Mouse (Mus musculus): ENCODE data around the gene Magi3. TPM values are rescaled to one million over a fixed set of nuclear protein-coding genes. Genes with fewer than 3 reads are reported as not detected.

The Magi3 gene
- total and polyA plus RNA-seq, 3 experiments: 4.7 to 25.9 (median 17.9) TPM

GRCm38 (mm10) chr3:104026938-104027337 is 193.2 kb downstream of the Magi3 start:
- DNase-seq: no peak

- no peak for DNase-seq
Measured at GRCm38 (mm10) chr3:104020101-104020500, 200.1 kb downstream of the Magi3 start.

GRCm38 (mm10) chr3:104019453-104019852 is 200.7 kb downstream of the Magi3 start:
- no peak for DNase-seq

- no peak for DNase-seq
Measured at GRCm38 (mm10) chr3:104017931-104018330, 202.2 kb downstream of the Magi3 start.

- DNase-seq: no peak
Measured at GRCm38 (mm10) chr3:104011972-104012371, 208.2 kb downstream of the Magi3 start.

- DNase-seq: no peak
Measured at GRCm38 (mm10) chr3:104009924-104010662, 210.1 kb downstream of the Magi3 start.

GRCm38 (mm10) chr3:104007479-104007878 is 212.7 kb downstream of the Magi3 start:
- DNase-seq: peak; percentile 23

- DNase-seq: no peak
Measured at GRCm38 (mm10) chr3:104006896-104007466, 213.2 kb downstream of the Magi3 start.

- DNase-seq: no peak
Measured at GRCm38 (mm10) chr3:103998724-103999123, 221.4 kb downstream of the Magi3 start.

- DNase-seq: no peak
Measured at GRCm38 (mm10) chr3:103991271-103991670, 228.9 kb downstream of the Magi3 start.

GRCm38 (mm10) chr3:103989352-103989751 is 230.8 kb downstream of the Magi3 start:
- no peak for DNase-seq

- no peak for DNase-seq
Measured at GRCm38 (mm10) chr3:103987831-103988432, 232.2 kb downstream of the Magi3 start.

- no peak for DNase-seq
Measured at GRCm38 (mm10) chr3:103985194-103985593, 235.0 kb downstream of the Magi3 start.

GRCm38 (mm10) chr3:103984556-103984955 is 235.6 kb downstream of the Magi3 start:
- no peak for DNase-seq

- DNase-seq: no peak
Measured at GRCm38 (mm10) chr3:103971157-103971556, 249.0 kb downstream of the Magi3 start.

GRCm38 (mm10) chr3:103968701-103969100 is 251.5 kb downstream of the Magi3 start:
- no peak for DNase-seq

- DNase-seq: peak; percentile 94
Measured at GRCm38 (mm10) chr3:103967861-103968691, 252.1 kb downstream of the Magi3 start, which contains the start of gene Phtf1. Gene Phtf1 (plus strand): TSS chr3:103968110.

- no peak for DNase-seq
Measured at GRCm38 (mm10) chr3:103967231-103967630, 252.9 kb downstream of the Magi3 start.

Measured in adrenal gland, adult 2 months (tissue).